ENCODE assay signal across 8 mouse cellular contexts in genomic region chr5:113906958-113907735, GRCm38 (mm10). TPM values are rescaled to one million over a fixed set of nuclear protein-coding genes. Genes with fewer than 3 reads are reported as not detected.
A peak's percentile ranks its signal among the peaks of the same experiment; 100 is the strongest.
DNase-seq lines count a peak whose midpoint lies in the region; ATAC-seq and TF ChIP-seq lines count a peak whose summit lies in the region.

No protein-coding gene starts in this region.

- no peak for TF ChIP-seq CTCF in CH12.LX (conservative IDR thresholded peaks at IDR 0.05 in 1 of 2, IDR thresholded peaks at IDR 0.05 in 1 of 2; ENCODE audit: low read depth in 2 of 2, low read length in 2 of 2)
- TF ChIP-seq CTCF in liver, embryonic 14.5 days (IDR thresholded peaks at IDR 0.05; ENCODE audit: low read depth) = no peak

- peaks cover 0 to 11% of the 10 kb centered on the region in 2 experiments for H3K36me3 ChIP-seq in CH12.LX (replicated peaks in 1 of 2; ENCODE audit: control insufficient read depth in 1 of 2, insufficient read depth in 1 of 2, low read length in 1 of 2)
- H3K36me3 ChIP-seq in embryonic facial prominence, embryonic 12.5 days = no peaks in the 10 kb centered on the region
- H3K36me3 ChIP-seq in hindbrain, embryonic 10.5 days = no peaks in the 10 kb centered on the region
- H3K36me3 ChIP-seq in liver, embryonic 14.5 days (replicated peaks; ENCODE audit: control insufficient read depth, insufficient read depth, low read depth) = no peaks in the 10 kb centered on the region

- no peak for TF ChIP-seq RAD21 in CH12.LX (IDR thresholded peaks at IDR 0.05; ENCODE audit: low read depth, low read length)

- in situ Hi-C loops in CH12.LX (cut with MboI; ENCODE audit: low pct_ligation_motif_present, low pct_unique_long_range_greater_than_20kb, low sequenced_read_pairs) = no loop called here

- peak overlapping the region; percentile 45 for H3K4me2 ChIP-seq in CH12.LX (ENCODE audit: insufficient read depth, low read depth, poor library complexity, severe bottlenecking)
- peak overlapping the region; percentile 76 for H3K4me2 ChIP-seq in embryonic facial prominence, embryonic 12.5 days (replicated peaks)
- peak overlapping the region; percentile 97 for H3K4me2 ChIP-seq in liver, embryonic 14.5 days (ENCODE audit: low read depth)

- peak overlapping the region; percentile 69 to 97 (median 79) for H3K4me3 ChIP-seq in CH12.LX (replicated peaks in 1 of 3; ENCODE audit: low read depth in 2 of 3, low read length in 2 of 3, poor library complexity in 1 of 3)
- H3K4me3 ChIP-seq in embryonic facial prominence, embryonic 12.5 days = peak overlapping the region; percentile 96
- peak overlapping the region; percentile 97 for H3K4me3 ChIP-seq in hindbrain, embryonic 10.5 days
- peak overlapping the region; percentile 76 for H3K4me3 ChIP-seq in liver, embryonic 14.5 days (ENCODE audit: insufficient read depth in 1 of 2, low read depth in 2 of 2, low read length in 2 of 2)

- H3K4me1 ChIP-seq in CH12.LX (ENCODE audit: control insufficient read depth in 1 of 2, insufficient read depth in 2 of 2) = peaks cover 8 to 53% of the 10 kb centered on the region in 2 experiments
- H3K4me1 ChIP-seq in embryonic facial prominence, embryonic 12.5 days = peaks cover 32% of the 10 kb centered on the region
- peaks cover 72% of the 10 kb centered on the region for H3K4me1 ChIP-seq in hindbrain, embryonic 10.5 days (replicated peaks)
- H3K4me1 ChIP-seq in liver, embryonic 14.5 days (replicated peaks; ENCODE audit: control insufficient read depth in 2 of 2, insufficient read depth in 2 of 2, low read length in 1 of 2) = peaks cover 37 to 55% of the 10 kb centered on the region in 2 experiments

- H3K9ac ChIP-seq in CH12.LX (ENCODE audit: insufficient read depth, low read depth) = peak overlapping the region; percentile 61
- H3K9ac ChIP-seq in embryonic facial prominence, embryonic 12.5 days = peak overlapping the region; percentile 92
- H3K9ac ChIP-seq in liver, embryonic 14.5 days (replicated peaks) = peak overlapping the region; percentile 80

- no peak for TF ChIP-seq POLR2A in CH12.LX (IDR thresholded peaks at IDR 0.05; ENCODE audit: low read depth, low read length)

- no peaks in the 10 kb centered on the region for H3K9me3 ChIP-seq in CH12.LX (replicated peaks; ENCODE audit: low read length)
- H3K9me3 ChIP-seq in embryonic facial prominence, embryonic 12.5 days = no peaks in the 10 kb centered on the region
- no peaks in the 10 kb centered on the region for H3K9me3 ChIP-seq in hindbrain, embryonic 10.5 days
- no peaks in the 10 kb centered on the region for H3K9me3 ChIP-seq in liver, embryonic 14.5 days (ENCODE audit: control insufficient read depth, low read length)

- H3K27me3 ChIP-seq in CH12.LX (replicated peaks) = no peaks in the 10 kb centered on the region
- H3K27me3 ChIP-seq in embryonic facial prominence, embryonic 12.5 days = no peaks in the 10 kb centered on the region
- no peaks in the 10 kb centered on the region for H3K27me3 ChIP-seq in hindbrain, embryonic 10.5 days (ENCODE audit: insufficient read depth, poor library complexity, severe bottlenecking)
- no peaks in the 10 kb centered on the region for H3K27me3 ChIP-seq in liver, embryonic 14.5 days (ENCODE audit: control insufficient read depth, insufficient read depth, low read length)

- peak overlapping the region; percentile 18; the same call in 1 of the 2 replicates for H3K27ac ChIP-seq in CH12.LX (ENCODE audit: insufficient read depth, low read depth)
- peak overlapping the region; percentile 93 for H3K27ac ChIP-seq in embryonic facial prominence, embryonic 12.5 days
- H3K27ac ChIP-seq in hindbrain, embryonic 10.5 days = peak overlapping the region; percentile 97
- peak overlapping the region; percentile 76 for H3K27ac ChIP-seq in liver, embryonic 14.5 days

- WGBS in embryonic facial prominence, embryonic 12.5 days = 16% methylated on average over 17 of the region's 17 CpGs
- 29% methylated on average over 17 of the region's 17 CpGs for WGBS in hindbrain, embryonic 10.5 days
- WGBS in liver, embryonic 14.5 days (ENCODE audit: insufficient replicate concordance) = 14% methylated on average over 17 of the region's 17 CpGs

- dilution Hi-C loops in CH12.LX (cut with MboI; ENCODE audit: extremely low pct_ligation_motif_present, extremely low pct_unique_long_range_greater_than_20kb, low sequenced_read_pairs) = no loop called here

- peaks cover 35% of the 10 kb centered on the region for H3K79me2 ChIP-seq in CH12.LX (replicated peaks; ENCODE audit: control insufficient read depth, extremely low read depth, insufficient read depth, poor library complexity, severe bottlenecking)

- TF ChIP-seq EP300 in CH12.LX (IDR thresholded peaks at IDR 0.05; ENCODE audit: low read length) = no peak
- TF ChIP-seq EP300 in liver, embryonic 14.5 days (IDR thresholded peaks at IDR 0.05; ENCODE audit: low read depth) = no peak

- no peak for ATAC-seq in embryonic facial prominence, embryonic 12.5 days (ENCODE audit: insufficient number of reproducible peaks, insufficient read depth, low FRiP score, low TSS enrichment)
- ATAC-seq in liver, embryonic 14.5 days (ENCODE audit: insufficient read depth) = no peak

- DNase-seq in 416B (ENCODE audit: low read depth) (peak; percentile 89), CH12.LX (ENCODE audit: extremely low read depth) (peak; percentile 51)
- DNase-seq in hindbrain, embryonic 10.5 days (ENCODE audit: low spot score) = peak; percentile 44
- DNase-seq in liver, embryonic 14.5 days (ENCODE audit: low read depth in 3 of 3, low spot score in 3 of 3) = peak in 2 of 3 experiments; percentile 44 to 60
- peak; percentile 46 for DNase-seq in neural tube, embryonic 10.5 days (ENCODE audit: extremely low spot score, low spot score)
- DNase-seq in frontal cortex, adult 2 months (ENCODE audit: extremely low spot score in 1 of 2, low spot score in 1 of 2) = no peak
- DNase-seq in cerebellum, adult 11 months = no peak

TF ChIP-seq in CH12.LX, 34 proteins besides CTCF, POLR2A, EP300 and RAD21:
- TF ChIP-seq ZKSCAN1 (IDR thresholded peaks at IDR 0.05; ENCODE audit: borderline replicate concordance, low read depth, low read length) (no peak), MYC (IDR thresholded peaks at IDR 0.05; ENCODE audit: low read depth, low read length) (no peak), SIN3A (IDR thresholded peaks at IDR 0.05; ENCODE audit: low read length) (peak; percentile 14; the same call in 1 of the 2 replicates)

RNA-seq across cellular contexts. Expression of gene Coro1c, which starts 1.4 kb away (rescaled TPM):
- total RNA-seq in CH12.LX (2012; rRNA removed) (66.1 and 74.6 TPM in 2 replicates), CH12.LX (2014; rRNA removed) (67.9 and 69.9 TPM in 2 replicates)
- polyA plus RNA-seq in CH12.LX (2012; ENCODE audit: insufficient read length, low read depth) = 87.4 and 96.4 TPM in 2 replicates
- 123 and 127 TPM in 2 replicates for polyA plus RNA-seq in embryonic facial prominence, embryonic 12.5 days (2016; fragmentation: Nextera tagmentation; extraction: Ambion mirVana)
- polyA plus RNA-seq in hindbrain, embryonic 10.5 days (2016; fragmentation: Nextera tagmentation; extraction: Ambion mirVana) = 248 and 258 TPM in 2 replicates
- polyA plus RNA-seq in liver, embryonic 14.5 days (2012; rRNA removed) = 26.2 and 32.4 TPM in 2 replicates
- polyA plus RNA-seq in liver, embryonic 14.5 days (2014; fragmentation: Nextera tagmentation; extraction: Ambion mirVana) = 35.6 and 41.2 TPM in 2 replicates
- polyA plus RNA-seq in frontal cortex, adult 2 months (2012; rRNA removed) = 74.9 and 84.3 TPM in 2 replicates

Comparison
In these comparisons a context has a peak if more than half of its experiments do, and no peak if none do; other contexts are left out.
1. DNase-seq: peak in 416B (single experiment), CH12.LX (single experiment), hindbrain, embryonic 10.5 days (single experiment), liver, embryonic 14.5 days (2 of 3) and neural tube, embryonic 10.5 days (single experiment); none in frontal cortex, adult 2 months (0 of 2) and cerebellum, adult 11 months (single experiment).
2. H3K27ac ChIP-seq: peak in every context shown above with its lines; median percentile 97 in hindbrain, embryonic 10.5 days; 93 in embryonic facial prominence, embryonic 12.5 days; 76 in liver, embryonic 14.5 days; 18 in CH12.LX.
3. H3K4me2 ChIP-seq: peak in every context shown above with its lines; median percentile 97 in liver, embryonic 14.5 days; 76 in embryonic facial prominence, embryonic 12.5 days; 45 in CH12.LX.
4. Peak in every context shown above with its lines, with median percentiles within 50 percentile points of each other: H3K4me3 ChIP-seq and H3K9ac ChIP-seq.